Mouse (Mus musculus): Measurements from ENCODE around the gene Dnah2. TPM values are rescaled to one million over a fixed set of nuclear protein-coding genes. Genes with fewer than 3 reads are reported as not detected.

The Dnah2 gene
- polyA plus RNA-seq, 1 experiment, result not detected

DNA sequence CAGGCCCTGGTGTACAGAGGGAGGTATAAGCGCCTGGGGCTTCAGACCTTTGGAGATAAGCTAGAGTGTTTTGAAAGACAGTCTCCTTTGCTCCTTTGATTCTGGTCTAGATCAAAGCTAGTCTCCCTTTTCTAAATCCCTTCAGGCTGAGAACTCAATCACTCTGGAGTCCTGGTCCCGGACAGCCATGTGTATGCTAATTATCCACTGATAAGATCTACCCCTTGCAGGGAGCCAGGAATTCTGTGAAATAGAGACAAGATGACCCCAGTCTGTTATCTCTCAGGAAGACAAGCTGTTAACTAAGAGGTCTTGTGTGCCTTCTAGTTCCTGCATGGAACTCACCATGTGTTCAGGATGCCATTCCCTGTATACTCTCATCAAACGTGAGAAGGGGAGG is 111.6 kb downstream of the Dnah2 start:
- peaks cover 1% of the 10 kb centered on the region for H3K4me1 ChIP-seq (ENCODE audit: control insufficient read depth)
- peaks cover 3% of the 10 kb centered on the region; the same call in 1 of the 2 replicates for H3K27me3 ChIP-seq (ENCODE audit: control insufficient read depth)
- no peak overlapping the region for H3K4me3 ChIP-seq (replicated peaks)
- no peak for TF ChIP-seq GATA1 (IDR thresholded peaks at IDR 0.05; ENCODE audit: low read length)
- no peak for TF ChIP-seq TAL1 (IDR thresholded peaks at IDR 0.05; ENCODE audit: low read length)
- H3K36me3 ChIP-seq (ENCODE audit: control insufficient read depth), result no peaks in the 10 kb centered on the region
- H3K9me3 ChIP-seq (ENCODE audit: control insufficient read depth, low read length), result no peaks in the 10 kb centered on the region

DNA sequence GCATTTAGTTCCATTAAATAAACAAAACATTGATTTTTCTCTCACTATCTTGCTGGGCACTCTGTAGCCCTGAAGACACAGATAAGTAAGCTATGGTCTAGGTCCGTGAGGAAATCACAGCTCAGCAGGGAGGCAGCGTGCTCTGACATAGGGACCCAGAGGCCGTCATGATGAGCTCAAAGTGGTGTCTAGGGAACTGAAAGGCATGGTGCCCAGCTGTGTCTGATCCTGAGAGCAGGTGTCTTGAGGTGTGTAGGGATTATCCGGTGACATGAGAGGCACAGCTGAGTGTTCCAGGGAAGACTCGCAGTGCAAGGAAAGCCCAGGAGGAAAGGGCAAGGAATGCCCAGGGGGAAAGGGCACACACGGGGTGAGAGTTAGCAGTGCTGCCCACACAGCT is 115.7 kb downstream of the Dnah2 start:
- Histone ChIP-seq H3K27me3 (ENCODE audit: control insufficient read depth) (peaks cover 6% of the 10 kb centered on the region; the same call in 1 of the 2 replicates), H3K4me3 (replicated peaks) (no peak overlapping the region), H3K36me3 (ENCODE audit: control insufficient read depth) (no peaks in the 10 kb centered on the region), H3K9me3 (ENCODE audit: control insufficient read depth, low read length) (no peaks in the 10 kb centered on the region), H3K4me1 (ENCODE audit: control insufficient read depth) (peaks cover 9% of the 10 kb centered on the region)
- TF ChIP-seq GATA1 (IDR thresholded peaks at IDR 0.05; ENCODE audit: low read length), result no peak
- no peak for TF ChIP-seq TAL1 (IDR thresholded peaks at IDR 0.05; ENCODE audit: low read length)

DNA sequence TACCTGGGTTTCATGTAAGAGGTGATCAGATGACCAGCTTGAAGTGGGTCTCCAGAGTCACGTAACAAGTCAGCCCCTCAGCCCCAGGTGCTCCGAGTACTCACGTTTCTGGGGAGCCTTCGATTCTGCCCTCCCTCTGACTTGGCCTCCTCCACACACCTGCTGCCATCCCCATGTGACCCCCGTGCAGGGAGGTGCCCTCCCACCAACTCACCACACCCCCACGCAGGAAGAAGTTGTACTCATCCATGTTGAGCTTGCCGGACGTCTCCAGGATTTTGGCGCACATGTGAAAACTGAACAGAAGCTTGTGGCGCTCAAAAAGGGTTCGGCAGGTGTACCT is 116.3 kb downstream of the Dnah2 start:
- no peak overlapping the region for H3K4me3 ChIP-seq (replicated peaks)
- TF ChIP-seq TAL1 (IDR thresholded peaks at IDR 0.05; ENCODE audit: low read length) (no peak), GATA1 (IDR thresholded peaks at IDR 0.05; ENCODE audit: low read length) (no peak)
- H3K4me1 ChIP-seq (ENCODE audit: control insufficient read depth), result peaks cover 9% of the 10 kb centered on the region
- H3K36me3 ChIP-seq (ENCODE audit: control insufficient read depth), result no peaks in the 10 kb centered on the region
- H3K27me3 ChIP-seq (ENCODE audit: control insufficient read depth), result peaks cover 6% of the 10 kb centered on the region; the same call in 1 of the 2 replicates
- no peaks in the 10 kb centered on the region for H3K9me3 ChIP-seq (ENCODE audit: control insufficient read depth, low read length)

GRCm38 (mm10) chr11:69431829-69432639 is 116.9 kb downstream of the Dnah2 start:
- Histone ChIP-seq H3K4me3 (replicated peaks) (no peak overlapping the region), H3K27me3 (ENCODE audit: control insufficient read depth) (peaks cover 6% of the 10 kb centered on the region; the same call in 1 of the 2 replicates), H3K4me1 (ENCODE audit: control insufficient read depth) (peaks cover 9% of the 10 kb centered on the region), H3K9me3 (ENCODE audit: control insufficient read depth, low read length) (no peaks in the 10 kb centered on the region), H3K36me3 (ENCODE audit: control insufficient read depth) (no peaks in the 10 kb centered on the region)
- TF ChIP-seq TAL1 (IDR thresholded peaks at IDR 0.05; ENCODE audit: low read length) (no peak), GATA1 (IDR thresholded peaks at IDR 0.05; ENCODE audit: low read length) (no peak)

- no peaks in the 10 kb centered on the region for H3K9me3 ChIP-seq (ENCODE audit: control insufficient read depth, low read length)
- peaks cover 20% of the 10 kb centered on the region for H3K4me1 ChIP-seq (ENCODE audit: control insufficient read depth)
- TF ChIP-seq TAL1 (IDR thresholded peaks at IDR 0.05; ENCODE audit: low read length) (no peak), GATA1 (IDR thresholded peaks at IDR 0.05; ENCODE audit: low read length) (no peak)
Measured at GRCm38 (mm10) chr11:69430631-69431030, 118.3 kb downstream of the Dnah2 start.

GRCm38 (mm10) chr11:69429313-69429712 is 119.6 kb downstream of the Dnah2 start:
- Histone ChIP-seq H3K27me3 (ENCODE audit: control insufficient read depth) (peaks cover 3% of the 10 kb centered on the region), H3K4me1 (ENCODE audit: control insufficient read depth) (peaks cover 23% of the 10 kb centered on the region), H3K9me3 (ENCODE audit: control insufficient read depth, low read length) (no peaks in the 10 kb centered on the region)

More at GRCm38 (mm10) chr11:69430631-69431030, 118.3 kb downstream of the Dnah2 start:
- H3K27me3 ChIP-seq (ENCODE audit: control insufficient read depth), result peaks cover 6% of the 10 kb centered on the region; the same call in 1 of the 2 replicates
- H3K4me3 ChIP-seq (replicated peaks), result no peak overlapping the region
- H3K36me3 ChIP-seq (ENCODE audit: control insufficient read depth), result no peaks in the 10 kb centered on the region

GRCm38 (mm10) chr11:69428751-69429150 is 120.2 kb downstream of the Dnah2 start:
- Histone ChIP-seq H3K36me3 (ENCODE audit: control insufficient read depth) (no peaks in the 10 kb centered on the region), H3K4me1 (ENCODE audit: control insufficient read depth) (peaks cover 25% of the 10 kb centered on the region), H3K9me3 (ENCODE audit: control insufficient read depth, low read length) (no peaks in the 10 kb centered on the region), H3K4me3 (replicated peaks) (no peak overlapping the region), H3K27me3 (ENCODE audit: control insufficient read depth) (peaks cover 3% of the 10 kb centered on the region)
- TF ChIP-seq GATA1 (IDR thresholded peaks at IDR 0.05; ENCODE audit: low read length), result no peak
- TF ChIP-seq TAL1 (IDR thresholded peaks at IDR 0.05; ENCODE audit: low read length), result no peak

More at GRCm38 (mm10) chr11:69429313-69429712, 119.6 kb downstream of the Dnah2 start:
- Histone ChIP-seq H3K36me3 (ENCODE audit: control insufficient read depth) (no peaks in the 10 kb centered on the region), H3K4me3 (replicated peaks) (no peak overlapping the region)
- TF ChIP-seq TAL1 (IDR thresholded peaks at IDR 0.05; ENCODE audit: low read length) (no peak), GATA1 (IDR thresholded peaks at IDR 0.05; ENCODE audit: low read length) (no peak)

DNA sequence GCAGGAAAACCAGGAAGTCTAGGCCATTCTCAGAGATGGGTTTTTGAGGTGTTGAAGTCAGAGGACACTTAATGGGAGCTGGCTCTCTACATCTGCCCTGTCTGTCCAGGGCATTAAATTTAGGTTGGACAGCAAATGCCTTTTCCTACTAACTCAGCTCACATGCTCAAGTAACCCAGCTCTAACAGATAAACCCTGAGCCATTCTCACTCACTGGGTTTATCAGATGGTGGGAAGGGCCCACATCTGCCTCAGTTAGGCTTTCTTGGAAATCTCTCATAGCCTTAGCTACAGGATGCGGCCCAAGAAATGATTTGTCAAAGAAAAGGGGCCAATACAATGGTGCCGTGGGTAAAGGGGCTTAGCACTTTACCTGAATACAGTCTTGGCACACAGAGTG is 122.7 kb downstream of the Dnah2 start:
- H3K4me1 ChIP-seq (ENCODE audit: control insufficient read depth), result peaks cover 28% of the 10 kb centered on the region
- peaks cover 21% of the 10 kb centered on the region for H3K27me3 ChIP-seq (ENCODE audit: control insufficient read depth)
- peak; percentile 14; the same call in 1 of the 2 replicates for TF ChIP-seq GATA1 (IDR thresholded peaks at IDR 0.05; ENCODE audit: low read length)
- TF ChIP-seq TAL1 (IDR thresholded peaks at IDR 0.05; ENCODE audit: low read length), result no peak
- H3K9me3 ChIP-seq (ENCODE audit: control insufficient read depth, low read length), result no peaks in the 10 kb centered on the region
- no peaks in the 10 kb centered on the region for H3K36me3 ChIP-seq (ENCODE audit: control insufficient read depth)
- H3K4me3 ChIP-seq (replicated peaks), result no peak overlapping the region

DNA sequence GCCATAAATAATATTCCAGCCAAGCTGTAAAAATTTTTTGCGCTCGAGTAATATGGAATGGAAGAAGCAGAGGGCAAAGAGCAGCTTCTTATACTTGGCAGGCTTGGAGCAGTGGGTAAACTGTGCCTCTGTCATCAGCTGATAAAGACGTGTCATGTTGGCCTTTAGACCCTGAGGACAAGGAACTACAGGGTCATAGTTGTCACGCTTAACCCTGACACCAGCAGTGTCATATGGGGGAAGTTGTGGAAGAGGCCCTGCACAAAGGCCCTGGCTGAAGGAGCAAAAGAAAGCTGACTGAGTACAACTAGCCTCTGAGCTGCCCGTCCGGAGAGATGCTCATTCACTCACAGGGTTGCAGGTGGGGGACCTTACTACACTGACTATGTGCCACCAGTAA is 125.0 kb downstream of the Dnah2 start:
- TF ChIP-seq GATA1 (IDR thresholded peaks at IDR 0.05; ENCODE audit: low read length) (no peak), TAL1 (IDR thresholded peaks at IDR 0.05; ENCODE audit: low read length) (no peak)
- H3K4me1 ChIP-seq (ENCODE audit: control insufficient read depth), result peaks cover 48% of the 10 kb centered on the region
- no peaks in the 10 kb centered on the region for H3K9me3 ChIP-seq (ENCODE audit: control insufficient read depth, low read length)
- H3K4me3 ChIP-seq (replicated peaks), result no peak overlapping the region
- H3K36me3 ChIP-seq (ENCODE audit: control insufficient read depth), result no peaks in the 10 kb centered on the region
- H3K27me3 ChIP-seq (ENCODE audit: control insufficient read depth), result peaks cover 40% of the 10 kb centered on the region
